Mouse (Mus musculus) olfactory bulb, adult 2 months (tissue): ENCODE measurements around the gene Wt1.

ENCODE experiments used
- CTCF ChIP-seq: fragments of 200-500 bp; IDR thresholded peaks from 2 replicates; pipeline ENCODE4 v1.5.1; 2012; ENCODE audit warnings: low read depth, mild to moderate bottlenecking, low read length, moderate library complexity; ENCODE audit not compliant: insufficient read depth
- POLR2A ChIP-seq: fragments of 200-500 bp; IDR thresholded peaks from 2 replicates; pipeline ENCODE4 v1.6.1; 2012; ENCODE audit warnings: mild to moderate bottlenecking, low read depth, low read length, moderate library complexity; ENCODE audit not compliant: insufficient read depth

GRCm38 (mm10) chr2:105084035-105084434 lies 42.3 kb upstream of the Wt1 start:
- TF ChIP-seq POLR2A, result no peak
- no peak for TF ChIP-seq CTCF
